Mouse (Mus musculus): ENCODE measurements around the gene Parp16. TPM values are rescaled to one million over a fixed set of nuclear protein-coding genes. Genes with fewer than 3 reads are reported as not detected.
"Not testable (repeated sequence)": the region's sequence is repeated elsewhere in the genome, so short reads cannot be mapped to it uniquely, and the experiment has no call there.

Parp16 gene
- polyA plus RNA-seq, 1 experiment from 2014 or later = 6.4 TPM

DNA sequence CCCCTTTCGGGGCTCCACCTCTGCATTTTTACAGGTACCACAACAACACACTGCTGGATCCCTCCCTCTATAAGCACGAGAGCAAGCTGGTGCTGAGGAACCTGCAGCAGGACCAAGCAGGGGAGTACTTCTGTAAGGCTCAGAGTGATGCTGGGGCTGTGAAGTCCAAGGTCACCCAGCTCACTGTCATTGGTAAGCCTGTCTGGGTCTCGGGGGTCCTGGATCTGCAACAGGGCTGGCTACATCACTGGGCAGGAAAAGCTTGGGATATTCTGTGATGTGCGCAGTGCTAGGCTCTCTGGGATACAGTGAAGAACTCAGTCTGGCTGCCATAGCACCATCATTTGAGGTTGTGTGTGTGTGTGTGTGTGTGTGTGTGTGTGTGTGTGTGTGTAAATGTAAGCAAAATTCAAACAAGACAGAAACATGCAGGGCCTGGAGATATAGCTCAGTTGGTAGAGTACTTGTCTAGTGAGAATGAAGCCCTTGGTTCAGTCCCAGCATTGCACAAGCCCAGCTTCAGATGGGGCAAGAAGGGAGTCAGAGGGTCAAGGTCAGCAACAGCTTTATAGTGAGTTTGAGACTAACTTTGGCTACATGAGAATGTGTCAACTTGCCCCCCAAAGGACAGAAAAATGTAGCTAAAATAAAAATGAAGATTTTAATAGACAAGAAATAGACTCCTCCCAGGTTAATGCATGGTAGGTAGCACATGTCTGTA lies 80.8 kb downstream of the Parp16 start:
- Histone ChIP-seq H3K4me3 (replicated peaks) (no peak overlapping the region), H3K9me3 (replicated peaks) (no peaks in the 10 kb centered on the region), H3K4me1 (no peaks in the 10 kb centered on the region), H3K36me3 (no peaks in the 10 kb centered on the region), H3K4me2 (no peak overlapping the region), H3K27ac (replicated peaks) (no peak overlapping the region), H3K27me3 (replicated peaks) (no peaks in the 10 kb centered on the region), H3K9ac (replicated peaks) (no peak overlapping the region)
- WGBS = 91% methylated on average over 4 of the region's 4 CpGs
- ATAC-seq (ENCODE audit: low FRiP score) = no peak

DNA sequence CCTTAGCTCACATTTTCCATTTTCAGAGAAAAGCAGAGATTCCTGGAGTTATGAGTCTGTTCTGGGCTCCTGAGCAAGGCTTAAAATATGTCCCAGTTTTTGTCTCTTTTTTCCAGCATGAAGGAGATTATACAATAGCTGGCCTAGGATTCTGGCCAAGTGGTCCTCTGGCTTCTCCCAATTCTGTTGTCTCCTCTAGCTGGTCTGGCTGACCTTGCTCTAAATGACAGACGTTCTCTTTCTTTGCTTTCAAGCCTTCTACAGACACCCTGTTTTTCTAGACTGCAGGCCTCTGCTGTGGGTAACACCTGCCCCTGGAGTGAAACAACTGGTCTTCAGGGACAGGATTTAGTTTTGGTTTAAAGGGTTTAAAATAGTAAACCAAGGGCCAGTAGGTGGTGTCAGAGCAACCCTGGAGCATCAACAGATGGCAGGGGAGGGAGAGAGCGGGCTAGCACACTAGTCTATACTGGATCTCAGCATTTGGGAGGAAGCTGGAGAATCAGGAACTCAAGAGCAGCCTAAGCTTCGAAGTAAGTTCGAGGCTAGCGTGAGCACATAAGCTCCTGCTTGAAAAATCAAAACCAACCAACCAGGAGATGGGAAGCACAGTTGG lies 86.5 kb downstream of the Parp16 start:
- Histone ChIP-seq H3K4me2 (no peak overlapping the region), H3K4me1 (no peaks in the 10 kb centered on the region), H3K27ac (replicated peaks) (no peak overlapping the region), H3K9me3 (replicated peaks) (no peaks in the 10 kb centered on the region), H3K9ac (replicated peaks) (no peak overlapping the region), H3K4me3 (replicated peaks) (no peak overlapping the region), H3K27me3 (replicated peaks) (peaks cover 3% of the 10 kb centered on the region; the same call in 1 of the 2 replicates), H3K36me3 (no peaks in the 10 kb centered on the region)
- no peak for ATAC-seq (ENCODE audit: low FRiP score)
- 75% methylated on average over 5 of the region's 5 CpGs for WGBS

DNA sequence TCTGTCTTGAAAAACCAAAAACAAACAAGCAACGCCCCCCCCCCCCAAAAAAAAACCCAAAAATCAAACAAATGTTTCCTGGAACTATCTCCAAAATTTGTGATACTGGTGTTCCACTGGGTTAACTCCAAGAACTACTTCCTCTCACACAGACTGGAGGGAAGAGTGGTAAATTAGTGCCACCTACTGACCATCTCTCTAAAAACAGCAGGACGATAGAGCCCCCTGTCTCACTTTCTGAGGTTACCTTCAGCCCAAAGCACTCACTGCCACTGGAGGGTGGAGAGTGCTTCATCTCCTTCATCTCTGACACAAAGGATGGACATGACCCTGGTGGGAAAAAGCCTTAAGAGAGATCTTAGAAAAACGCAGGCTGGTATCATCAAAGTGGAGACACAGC lies 88.1 kb downstream of the Parp16 start:
- 3% methylated on average over 3 of the region's 3 CpGs for WGBS
- Histone ChIP-seq H3K36me3 (no peaks in the 10 kb centered on the region), H3K9ac (replicated peaks) (no peak overlapping the region), H3K27ac (replicated peaks) (no peak overlapping the region), H3K4me3 (replicated peaks) (no peak overlapping the region), H3K9me3 (replicated peaks) (no peaks in the 10 kb centered on the region), H3K4me2 (no peak overlapping the region), H3K4me1 (no peaks in the 10 kb centered on the region), H3K27me3 (replicated peaks) (peaks cover 4% of the 10 kb centered on the region; the same call in 1 of the 2 replicates)
- ATAC-seq (ENCODE audit: low FRiP score) = no peak; the same call in 1 of the 2 replicates

DNA sequence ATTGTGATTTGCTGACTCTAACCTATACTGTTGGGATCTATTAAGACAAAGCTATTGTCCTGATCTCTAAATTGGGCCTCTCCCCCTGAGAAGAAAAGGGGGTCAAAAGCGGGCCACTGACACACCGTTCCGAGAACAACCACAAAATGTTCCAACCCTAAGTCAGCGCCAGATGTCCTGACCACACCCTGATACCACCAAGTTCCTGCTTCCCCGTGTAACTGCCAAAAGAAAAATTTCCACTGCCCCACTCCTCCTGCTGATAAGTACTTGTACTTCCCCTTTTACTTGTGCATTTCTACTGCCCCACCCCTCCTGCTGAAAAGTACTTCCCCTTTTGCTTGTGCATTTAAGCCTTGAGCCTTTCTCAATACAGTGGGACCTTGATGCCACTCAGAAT lies 93.1 kb downstream of the Parp16 start:
- H3K36me3 ChIP-seq; H3K9ac ChIP-seq (replicated peaks); H3K4me2 ChIP-seq; H3K4me1 ChIP-seq; ATAC-seq (ENCODE audit: low FRiP score); H3K27me3 ChIP-seq (replicated peaks); H3K9me3 ChIP-seq (replicated peaks); H3K27ac ChIP-seq (replicated peaks); H3K4me3 ChIP-seq (replicated peaks): not testable (repeated sequence)
- WGBS = 87% methylated on average over 5 of the region's 5 CpGs

Other genes starting within 250 kb of the Parp16 start
- gene Slc24a1, start 243.7 kb upstream of the Parp16 start, polyA plus RNA-seq (2015; fragmentation: Nextera tagmentation; extraction: Ambion mirVana) = 0.05 and 0.06 TPM in 2 replicates
- gene Ints14, start 234.4 kb upstream of the Parp16 start, polyA plus RNA-seq (2015; fragmentation: Nextera tagmentation; extraction: Ambion mirVana) = 32.2 and 38.6 TPM in 2 replicates
- 216 and 238 TPM in 2 replicates for gene Hacd3, start 173.7 kb upstream of the Parp16 start, polyA plus RNA-seq (2015; fragmentation: Nextera tagmentation; extraction: Ambion mirVana)
- 31.2 and 32.9 TPM in 2 replicates for gene Dpp8, start 162.9 kb upstream of the Parp16 start, polyA plus RNA-seq (2015; fragmentation: Nextera tagmentation; extraction: Ambion mirVana)
- gene Igdcc4, start 93.9 kb upstream of the Parp16 start, polyA plus RNA-seq (2015; fragmentation: Nextera tagmentation; extraction: Ambion mirVana) = 15.1 and 17.8 TPM in 2 replicates
- 7.9 and 8.9 TPM in 2 replicates for gene Igdcc3, start 54.2 kb upstream of the Parp16 start, polyA plus RNA-seq (2015; fragmentation: Nextera tagmentation; extraction: Ambion mirVana)
- gene Cilp, start 69.8 kb downstream of the Parp16 start, polyA plus RNA-seq (2015; fragmentation: Nextera tagmentation; extraction: Ambion mirVana) = 0.58 and 0.79 TPM in 2 replicates
- gene Clpx, start 98.9 kb downstream of the Parp16 start, polyA plus RNA-seq (2015; fragmentation: Nextera tagmentation; extraction: Ambion mirVana) = 40.6 and 43.3 TPM in 2 replicates
- gene Pdcd7, start 150.8 kb downstream of the Parp16 start, polyA plus RNA-seq (2015; fragmentation: Nextera tagmentation; extraction: Ambion mirVana) = 8.9 TPM in 2 replicates
- gene Ubap1l, start 165.7 kb downstream of the Parp16 start, polyA plus RNA-seq (2015; fragmentation: Nextera tagmentation; extraction: Ambion mirVana) = 2.3 and 3.6 TPM in 2 replicates
- 0.51 TPM in 2 replicates for gene Kbtbd13, start 196.3 kb downstream of the Parp16 start, polyA plus RNA-seq (2015; fragmentation: Nextera tagmentation; extraction: Ambion mirVana)
- gene Rasl12, start 203.2 kb downstream of the Parp16 start, polyA plus RNA-seq (2015; fragmentation: Nextera tagmentation; extraction: Ambion mirVana) = 5.8 and 7.4 TPM in 2 replicates
- gene Slc51b, start 227.6 kb downstream of the Parp16 start, polyA plus RNA-seq (2015; fragmentation: Nextera tagmentation; extraction: Ambion mirVana) = 0.27 TPM in 1 of 2 replicates, not detected in the other
- 22.5 and 23.0 TPM in 2 replicates for gene Mtfmt, start 240.4 kb downstream of the Parp16 start, polyA plus RNA-seq (2015; fragmentation: Nextera tagmentation; extraction: Ambion mirVana)

Measured in neural tube, embryonic 15.5 days (tissue).